Mouse (Mus musculus) liver, embryonic 15.5 days (tissue): Measurements from ENCODE around the gene Gstcd. TPM values are rescaled to one million over a fixed set of nuclear protein-coding genes. Genes with fewer than 3 reads are reported as not detected.

Source experiments
- ATAC-seq: fragments of 200-750 bp; cut with Nextera tagmentation; 2 replicates; pipeline ENCODE4 v1.8.0; 2017; ENCODE audit warnings: moderate number of reproducible peaks, mild to moderate bottlenecking, moderate library complexity; ENCODE audit not compliant: insufficient read depth
- H3K27ac ChIP-seq: fragments of 300-500 bp; sonication (generic); replicated peaks from 2 replicates; pipeline ENCODE4 v1.5.1; 2015; ENCODE audit warnings: mild to moderate bottlenecking, inconsistent platforms
- H3K27me3 ChIP-seq: fragments of 300-500 bp; sonication (generic); 2 replicates; pipeline ENCODE4 v1.6.1; 2015; ENCODE audit warnings: mild to moderate bottlenecking, inconsistent platforms
- H3K36me3 ChIP-seq: fragments of 300-500 bp; sonication (generic); replicated peaks from 2 replicates; pipeline ENCODE4 v1.6.1; 2015; ENCODE audit warnings: moderate library complexity, mild to moderate bottlenecking, inconsistent platforms
- H3K4me1 ChIP-seq: fragments of 300-500 bp; sonication (generic); replicated peaks from 2 replicates; pipeline ENCODE4 v1.6.1; 2015; ENCODE audit warnings: inconsistent platforms
- H3K4me2 ChIP-seq: fragments of 300-500 bp; sonication (generic); 2 replicates; pipeline ENCODE4 v1.6.1; 2015; ENCODE audit warnings: moderate library complexity, mild to moderate bottlenecking, inconsistent platforms
- H3K4me3 ChIP-seq: fragments of 300-500 bp; sonication (generic); replicated peaks from 2 replicates; pipeline ENCODE4 v1.5.1; 2015; ENCODE audit warnings: mild to moderate bottlenecking, inconsistent platforms
- H3K9ac ChIP-seq: fragments of 300-500 bp; sonication (generic); 2 replicates; pipeline ENCODE4 v1.6.1; 2015; ENCODE audit warnings: moderate library complexity, mild to moderate bottlenecking, inconsistent platforms
- H3K9me3 ChIP-seq: fragments of 300-500 bp; sonication (generic); replicated peaks from 2 replicates; pipeline ENCODE4 v1.6.1; 2016; ENCODE audit warnings: inconsistent platforms
- WGBS: fragments of 180-500 bp; shearing (Covaris S2); methylation state at CpG from one replicate; pipeline ENCODE4 v1.1.7; 2015; ENCODE audit warnings: mixed read lengths; ENCODE audit not compliant: insufficient replicate concordance; 5-methylcytosine and 5-hydroxymethylcytosine counted together
- polyA plus RNA-seq: library from polyadenylated mRNA; unstranded; fragments of >200 nt; fragmentation: Nextera tagmentation; extraction: Ambion mirVana; gene quantifications from 2 replicates; pipeline ENCODE4 v1.2.1, GENCODE M21; 2015

Gene Gstcd
- polyA plus RNA-seq, 1 experiment from 2014 or later: 2.9 TPM

- Histone ChIP-seq H3K9ac (no peak overlapping the region), H3K27ac (no peak overlapping the region), H3K4me3 (no peak overlapping the region), H3K36me3 (peaks cover 11% of the 10 kb centered on the region; the same call in 1 of the 2 replicates), H3K4me1 (no peaks in the 10 kb centered on the region), H3K9me3 (no peaks in the 10 kb centered on the region), H3K4me2 (no peak overlapping the region), H3K27me3 (no peaks in the 10 kb centered on the region)
- WGBS: 69% methylated on average over 4 of the region's 4 CpGs
- ATAC-seq: no peak
Measured at GRCm38 (mm10) chr3:133007250-133007649, 84.6 kb downstream of the Gstcd start.

- WGBS: 78% methylated on average over 9 of the region's 9 CpGs
- no peak overlapping the region for H3K27ac ChIP-seq
- H3K36me3 ChIP-seq: peaks cover 17% of the 10 kb centered on the region; the same call in 1 of the 2 replicates
- no peaks in the 10 kb centered on the region for H3K27me3 ChIP-seq
- no peaks in the 10 kb centered on the region for H3K9me3 ChIP-seq
- no peak overlapping the region for H3K4me3 ChIP-seq
- H3K9ac ChIP-seq: no peak overlapping the region
- H3K4me2 ChIP-seq: no peak overlapping the region
- H3K4me1 ChIP-seq: no peaks in the 10 kb centered on the region
- no peak for ATAC-seq
Measured at GRCm38 (mm10) chr3:132996299-132996698, 95.5 kb downstream of the Gstcd start.

DNA sequence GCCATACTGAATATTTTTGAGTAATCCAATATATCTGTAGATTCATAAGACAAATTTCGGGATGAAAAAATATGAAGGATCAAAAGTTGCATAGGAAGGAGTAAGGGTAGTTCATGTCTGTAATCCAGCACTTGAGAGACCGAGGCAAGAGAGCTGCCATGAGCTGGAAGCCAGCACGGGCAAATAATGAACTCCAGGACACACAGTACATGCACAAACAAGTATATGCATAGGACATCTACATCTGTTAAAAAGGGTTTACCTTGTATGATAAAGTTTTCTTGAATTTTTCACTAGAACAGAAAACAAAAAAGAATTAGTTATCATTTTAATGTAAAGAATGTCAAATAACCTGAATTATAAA is 95.9 kb downstream of the Gstcd start:
- WGBS: 81% methylated on average over 3 of the region's 3 CpGs
- no peak for ATAC-seq
- no peak overlapping the region for H3K4me2 ChIP-seq

DNA sequence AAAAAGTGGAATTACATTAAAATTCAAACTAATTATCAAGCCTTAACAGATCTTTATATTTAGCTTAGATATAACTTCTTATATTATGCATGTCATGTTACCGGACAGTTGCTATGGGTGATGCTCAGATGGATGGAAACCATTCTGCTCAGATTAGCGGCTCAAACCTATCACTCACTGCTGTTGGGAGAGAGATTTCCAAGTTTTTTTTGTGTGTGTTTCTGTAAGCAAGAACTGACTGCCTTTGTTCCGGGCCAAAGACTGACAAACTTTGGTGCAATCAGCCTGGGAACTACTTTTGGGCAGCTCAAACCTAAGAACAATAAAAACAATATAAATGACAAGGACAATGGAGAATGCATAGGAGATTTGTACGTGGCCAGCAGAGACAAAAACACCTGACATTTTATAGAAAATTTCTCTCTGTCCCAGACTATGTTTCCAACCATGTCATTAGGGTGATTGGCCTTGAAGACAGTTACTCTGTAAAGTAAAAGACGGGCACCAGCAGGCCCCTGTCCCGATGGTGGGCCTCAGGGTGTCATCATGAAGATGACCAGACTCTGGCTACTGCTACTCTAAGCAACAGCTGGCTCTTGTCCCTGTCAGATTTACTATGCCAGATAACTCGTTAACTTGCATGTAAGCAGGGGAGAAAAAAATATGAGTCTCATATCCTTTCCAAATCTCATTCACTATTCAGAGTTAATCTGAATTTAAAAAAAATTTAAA is 96.5 kb downstream of the Gstcd start:
- H3K4me2 ChIP-seq: no peak overlapping the region
- no peaks in the 10 kb centered on the region for H3K9me3 ChIP-seq
- 80% methylated on average over 7 of the region's 7 CpGs for WGBS
- no peak overlapping the region for H3K9ac ChIP-seq
- ATAC-seq: no peak
- no peak overlapping the region for H3K4me3 ChIP-seq
- no peaks in the 10 kb centered on the region for H3K4me1 ChIP-seq
- peaks cover 13% of the 10 kb centered on the region; the same call in 1 of the 2 replicates for H3K36me3 ChIP-seq
- H3K27ac ChIP-seq: no peak overlapping the region
- H3K27me3 ChIP-seq: no peaks in the 10 kb centered on the region

More for the DNA sequence above, 95.9 kb downstream of the Gstcd start:
- Histone ChIP-seq H3K9me3 (no peaks in the 10 kb centered on the region), H3K4me1 (no peaks in the 10 kb centered on the region), H3K36me3 (peaks cover 17% of the 10 kb centered on the region; the same call in 1 of the 2 replicates), H3K27ac (no peak overlapping the region), H3K9ac (no peak overlapping the region), H3K27me3 (no peaks in the 10 kb centered on the region), H3K4me3 (no peak overlapping the region)

- 76% methylated on average over 5 of the region's 5 CpGs for WGBS
- Histone ChIP-seq H3K4me3 (no peak overlapping the region), H3K4me2 (no peak overlapping the region), H3K9ac (no peak overlapping the region), H3K36me3 (no peaks in the 10 kb centered on the region; the same call in 1 of the 2 replicates), H3K9me3 (no peaks in the 10 kb centered on the region), H3K27ac (no peak overlapping the region), H3K27me3 (no peaks in the 10 kb centered on the region), H3K4me1 (no peaks in the 10 kb centered on the region)
- no peak for ATAC-seq
Measured at GRCm38 (mm10) chr3:132986188-132986587, 105.6 kb downstream of the Gstcd start.

- WGBS: 69% methylated on average over 4 of the region's 4 CpGs
- no peak for ATAC-seq
- H3K4me3 ChIP-seq: no peak overlapping the region
- H3K4me1 ChIP-seq: no peaks in the 10 kb centered on the region
- H3K9ac ChIP-seq: no peak overlapping the region
- no peaks in the 10 kb centered on the region; the same call in 1 of the 2 replicates for H3K36me3 ChIP-seq
- H3K27ac ChIP-seq: no peak overlapping the region
- no peaks in the 10 kb centered on the region for H3K9me3 ChIP-seq
- no peaks in the 10 kb centered on the region for H3K27me3 ChIP-seq
- no peak overlapping the region for H3K4me2 ChIP-seq
Measured at GRCm38 (mm10) chr3:132983845-132984485, 107.9 kb downstream of the Gstcd start.

DNA sequence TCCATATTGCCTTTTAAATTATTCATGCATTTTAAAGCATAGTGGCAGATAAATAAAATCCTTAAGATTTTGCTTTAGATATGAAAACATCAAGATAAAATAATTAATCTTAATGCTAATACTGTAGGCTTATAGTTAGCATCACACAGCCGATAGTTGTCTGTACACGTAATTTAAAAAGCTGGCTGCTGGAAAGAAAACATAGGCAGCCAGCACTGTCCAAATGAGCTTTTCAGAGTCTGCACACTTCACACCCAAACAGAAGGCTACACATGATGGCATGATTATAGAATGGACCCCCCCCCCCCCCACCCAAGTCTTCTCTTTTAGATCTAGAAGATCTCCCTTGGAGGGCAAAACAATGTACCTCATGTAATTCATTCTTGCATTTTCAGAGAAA is 109.9 kb downstream of the Gstcd start:
- Histone ChIP-seq H3K27ac (no peak overlapping the region), H3K9ac (no peak overlapping the region), H3K4me3 (no peak overlapping the region), H3K36me3 (no peaks in the 10 kb centered on the region; the same call in 1 of the 2 replicates), H3K4me2 (no peak overlapping the region), H3K4me1 (no peaks in the 10 kb centered on the region), H3K27me3 (no peaks in the 10 kb centered on the region), H3K9me3 (no peaks in the 10 kb centered on the region)
- WGBS: 87% methylated on average over 2 of the region's 2 CpGs
- no peak for ATAC-seq

DNA sequence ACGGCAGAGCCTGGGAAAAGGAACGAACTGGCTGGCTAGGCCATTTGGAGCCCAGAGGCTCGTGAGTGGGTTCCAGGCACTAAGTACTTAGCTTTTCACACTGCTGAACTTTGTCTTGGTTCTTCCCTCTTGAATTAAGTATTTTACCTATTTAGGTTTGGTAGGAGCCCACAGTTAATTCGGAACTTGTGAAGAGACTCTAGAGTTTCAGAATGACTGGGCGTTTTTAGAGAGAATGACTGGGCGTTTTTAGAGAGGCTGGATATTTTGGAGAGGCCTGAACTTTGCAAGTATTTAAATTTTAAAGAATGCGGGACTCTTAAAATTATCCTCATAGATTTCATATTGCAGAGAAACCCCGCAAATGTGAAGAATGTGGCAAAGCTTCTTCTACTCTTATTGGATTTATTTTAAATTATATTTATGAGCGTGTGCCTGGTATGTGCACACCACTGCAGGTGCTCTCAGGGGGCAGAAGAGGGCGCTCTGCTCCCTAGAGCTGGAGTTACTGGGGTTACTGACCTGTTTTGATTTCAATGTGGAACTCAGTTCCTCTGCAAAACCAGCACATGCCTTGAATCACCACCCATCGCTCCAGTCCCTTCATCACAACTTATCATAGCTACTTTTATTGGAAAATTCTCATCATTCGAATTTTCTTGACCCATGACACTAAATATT is 111.9 kb downstream of the Gstcd start:
- no peak overlapping the region for H3K9ac ChIP-seq
- WGBS: 80% methylated on average over 12 of the region's 12 CpGs
- no peaks in the 10 kb centered on the region for H3K27me3 ChIP-seq
- no peak overlapping the region for H3K27ac ChIP-seq
- H3K4me1 ChIP-seq: no peaks in the 10 kb centered on the region
- no peaks in the 10 kb centered on the region; the same call in 1 of the 2 replicates for H3K36me3 ChIP-seq
- H3K9me3 ChIP-seq: no peaks in the 10 kb centered on the region
- ATAC-seq: no peak
- no peak overlapping the region for H3K4me3 ChIP-seq
- H3K4me2 ChIP-seq: no peak overlapping the region

- 23% methylated on average over 5 of the region's 5 CpGs for WGBS
- no peaks in the 10 kb centered on the region for H3K27me3 ChIP-seq
Measured at GRCm38 (mm10) chr3:132966255-132966654, 125.6 kb downstream of the Gstcd start.

DNA sequence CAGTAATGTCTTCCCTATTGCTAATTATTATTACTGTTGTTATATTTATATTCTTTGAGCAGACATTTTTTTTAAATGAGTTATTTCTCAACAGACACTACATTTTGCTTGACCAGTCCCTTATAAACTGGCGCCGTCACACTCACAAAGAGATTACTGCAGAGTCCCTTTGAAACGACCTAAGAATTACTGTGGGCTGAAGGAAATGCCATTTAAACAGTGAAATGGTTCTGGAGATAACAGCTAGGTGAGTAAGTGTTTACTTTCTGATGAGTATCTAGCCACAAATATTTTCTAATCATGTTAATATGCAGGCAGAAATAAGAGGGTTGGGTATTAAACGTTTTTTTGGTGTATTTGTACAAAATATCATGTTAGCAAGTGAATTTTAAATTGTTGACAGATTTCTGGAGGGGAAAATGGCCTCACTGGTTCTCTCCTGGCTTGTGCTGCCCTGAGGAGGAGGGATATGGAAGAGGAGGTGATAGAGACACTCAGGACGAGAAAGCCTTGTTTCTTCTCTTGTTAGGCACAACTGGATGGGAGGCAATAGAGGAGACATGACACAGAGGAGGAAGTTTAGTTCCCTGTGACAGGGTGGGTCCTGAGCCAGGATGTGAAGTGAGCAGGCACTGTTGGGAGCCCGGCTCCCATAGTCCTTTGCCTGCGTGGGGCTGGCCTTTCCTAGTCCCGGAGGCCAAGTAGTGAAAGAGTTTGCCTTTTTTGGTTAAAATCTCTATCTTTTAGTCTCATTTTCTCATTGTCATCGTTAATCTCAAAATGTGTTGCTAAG is 126.9 kb downstream of the Gstcd start:
- no peak overlapping the region for H3K4me2 ChIP-seq
- H3K27ac ChIP-seq: no peak overlapping the region
- H3K27me3 ChIP-seq: no peaks in the 10 kb centered on the region
- H3K9me3 ChIP-seq: no peaks in the 10 kb centered on the region
- H3K36me3 ChIP-seq: no peaks in the 10 kb centered on the region
- H3K4me3 ChIP-seq: no peak overlapping the region
- ATAC-seq: no peak
- WGBS: 56% methylated on average over 9 of the region's 9 CpGs
- H3K4me1 ChIP-seq: no peaks in the 10 kb centered on the region
- H3K9ac ChIP-seq: no peak overlapping the region

More at GRCm38 (mm10) chr3:132966255-132966654, 125.6 kb downstream of the Gstcd start:
- Histone ChIP-seq H3K4me2 (no peak overlapping the region), H3K9ac (no peak overlapping the region), H3K27ac (no peak overlapping the region), H3K9me3 (no peaks in the 10 kb centered on the region), H3K4me1 (no peaks in the 10 kb centered on the region), H3K36me3 (no peaks in the 10 kb centered on the region), H3K4me3 (no peak overlapping the region)
- ATAC-seq: no peak
